Mouse (Mus musculus) midbrain, embryonic 13.5 days (tissue): ENCODE measurements at regions not wholly inside any gene's neighbourhood (a gene's known extent, or its start where the extent isn't known, plus 50 kb on each side); places are given as distances from the start of the nearest gene placed in this dataset.

Experiments
- ATAC-seq: fragments of 200-750 bp; cut with Nextera tagmentation; 2 replicates; pipeline ENCODE4 v1.8.0; 2017; ENCODE audit warnings: mild to moderate bottlenecking, moderate TSS enrichment, moderate library complexity
- H3K27ac ChIP-seq: fragments of 300-500 bp; sonication (generic); 2 replicates; pipeline ENCODE4 v1.5.1; 2015; ENCODE audit warnings: inconsistent platforms, mild to moderate bottlenecking, moderate library complexity
- H3K27me3 ChIP-seq: fragments of 300-500 bp; sonication (generic); 2 replicates; pipeline ENCODE4 v1.6.1; 2015; ENCODE audit warnings: mild to moderate bottlenecking, inconsistent platforms
- H3K36me3 ChIP-seq: fragments of 300-500 bp; sonication (generic); 2 replicates; pipeline ENCODE4 v1.6.1; 2015; ENCODE audit warnings: mild to moderate bottlenecking, inconsistent platforms
- H3K4me1 ChIP-seq: fragments of 300-500 bp; sonication (generic); replicated peaks from 2 replicates; pipeline ENCODE4 v1.6.1; 2015; ENCODE audit warnings: inconsistent platforms
- H3K4me2 ChIP-seq: fragments of 300-500 bp; sonication (generic); replicated peaks from 2 replicates; pipeline ENCODE4 v1.6.1; 2015; ENCODE audit warnings: moderate library complexity, mild to moderate bottlenecking, inconsistent platforms
- H3K4me3 ChIP-seq: fragments of 300-500 bp; sonication (generic); replicated peaks from 2 replicates; pipeline ENCODE4 v1.5.1; 2015; ENCODE audit warnings: mild to moderate bottlenecking, inconsistent platforms
- H3K9ac ChIP-seq: fragments of 300-500 bp; sonication (generic); replicated peaks from 2 replicates; pipeline ENCODE4 v1.6.1; 2015; ENCODE audit warnings: mild to moderate bottlenecking, inconsistent platforms
- H3K9me3 ChIP-seq: fragments of 300-500 bp; sonication (generic); 2 replicates; pipeline ENCODE4 v1.6.1; 2016; ENCODE audit warnings: mild to moderate bottlenecking, inconsistent platforms
- WGBS: fragments of 180-500 bp; shearing (Covaris S2); methylation state at CpG from one replicate; pipeline ENCODE4 v1.1.7; 2015; 5-methylcytosine and 5-hydroxymethylcytosine counted together

DNA sequence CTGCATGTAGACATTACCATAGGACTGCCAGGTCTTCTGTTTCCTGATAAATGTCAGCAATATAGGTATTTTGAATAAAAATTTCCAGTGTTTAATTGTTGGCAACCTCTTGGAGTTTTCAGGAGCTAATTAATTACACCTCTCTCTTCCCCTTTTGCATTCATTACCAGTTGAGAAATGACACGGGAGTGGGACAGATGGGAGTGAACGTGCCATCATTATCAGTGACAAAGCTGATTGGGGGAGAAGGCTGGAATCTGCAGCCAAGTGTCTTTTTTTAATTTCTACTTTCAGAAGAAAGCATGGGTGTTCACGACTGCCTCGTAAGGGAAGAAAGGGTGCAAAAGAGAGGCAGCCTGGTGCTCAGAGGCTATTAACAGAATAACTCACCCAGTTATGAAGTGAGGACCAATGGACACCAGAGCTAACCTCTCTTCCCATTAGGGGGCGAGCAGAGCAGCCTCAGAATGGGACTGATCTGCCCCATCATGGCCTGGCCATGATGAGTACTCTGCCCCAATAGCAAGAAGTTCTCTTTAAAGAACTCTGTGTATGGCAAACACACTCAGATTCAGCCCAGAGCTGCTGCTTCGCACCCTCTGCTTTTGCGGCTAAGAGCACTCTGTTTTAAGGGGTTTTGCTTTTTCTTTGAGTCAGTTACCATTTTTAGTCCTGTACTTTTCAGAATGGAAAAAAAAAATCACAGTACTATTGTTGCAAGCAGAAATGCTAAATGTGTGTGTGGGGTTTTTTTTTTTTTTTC is 55.1 kb upstream of the Spdl1 start:
- no peaks in the 10 kb centered on the region for H3K9me3 ChIP-seq
- H3K36me3 ChIP-seq: no peaks in the 10 kb centered on the region
- 85% methylated on average over 7 of the region's 7 CpGs for WGBS
- H3K4me2 ChIP-seq: no peak overlapping the region
- no peaks in the 10 kb centered on the region for H3K4me1 ChIP-seq
- no peak overlapping the region for H3K27ac ChIP-seq
- H3K9ac ChIP-seq: no peak overlapping the region
- no peak overlapping the region for H3K4me3 ChIP-seq
- no peak for ATAC-seq
- H3K27me3 ChIP-seq: no peaks in the 10 kb centered on the region

DNA sequence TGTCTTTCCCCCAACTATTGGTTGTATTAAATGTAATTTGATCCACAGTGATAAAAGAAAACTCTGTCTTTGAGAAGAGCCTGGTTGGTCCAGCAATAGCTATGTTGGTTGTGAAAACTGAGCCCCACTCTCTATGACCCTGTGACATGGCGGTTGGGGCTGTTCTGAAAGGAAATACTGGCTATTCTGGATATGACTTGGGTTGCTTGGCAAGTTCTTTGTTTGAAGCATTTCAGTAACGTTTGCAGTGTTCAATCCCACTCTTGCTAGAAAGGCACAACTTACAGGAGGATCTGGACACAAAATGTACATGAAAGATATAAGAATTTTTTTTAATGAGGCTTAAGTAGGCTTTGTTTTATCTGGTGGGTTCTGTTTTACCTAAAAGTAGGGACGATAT is 54.1 kb upstream of the Spdl1 start:
- no peaks in the 10 kb centered on the region for H3K27me3 ChIP-seq
- ATAC-seq: no peak
- H3K4me2 ChIP-seq: no peak overlapping the region
- no peak overlapping the region for H3K4me3 ChIP-seq
- no peak overlapping the region for H3K9ac ChIP-seq
- 85% methylated on average over 3 of the region's 3 CpGs for WGBS
- H3K4me1 ChIP-seq: no peaks in the 10 kb centered on the region
- H3K9me3 ChIP-seq: no peaks in the 10 kb centered on the region
- H3K27ac ChIP-seq: no peak overlapping the region
- no peaks in the 10 kb centered on the region for H3K36me3 ChIP-seq
